Mouse (Mus musculus) MEL (cell line): Measurements from ENCODE around the gene Actr1a. TPM values are rescaled to one million over a fixed set of nuclear protein-coding genes. Genes with fewer than 3 reads are reported as not detected.

Source experiments
- DNase-seq: peaks from one replicate; pipeline ENCODE4 v3.0.0; 2011; ENCODE audit warnings: low read depth, low spot score
- H3K27ac ChIP-seq: 2 replicates; pipeline ENCODE4 v1.5.1; 2012; ENCODE audit warnings: low read depth, mild to moderate bottlenecking, control low read depth, low read length, moderate library complexity; ENCODE audit not compliant: control insufficient read depth
- H3K27me3 ChIP-seq, 2 experiments: fragments of 150-350 bp in 1 of 2; sonication (generic) in 1 of 2; 2 replicates each; pipeline ENCODE4 v1.6.1; 2012; ENCODE audit warnings: low read length in 2 of 2, mild to moderate bottlenecking in 2 of 2, improper control_type of control experiment in 1 of 2, moderate library complexity in 1 of 2; ENCODE audit not compliant: insufficient read depth in 2 of 2, control insufficient read depth in 1 of 2
- H3K36me3 ChIP-seq, 2 experiments: 2 replicates each; pipeline ENCODE4 v1.6.1; 2012 to 2014; ENCODE audit warnings: low read length in 2 of 2, improper control_type of control experiment in 1 of 2, inconsistent platforms in 1 of 2, mild to moderate bottlenecking in 1 of 2; ENCODE audit not compliant: insufficient read depth in 2 of 2, control insufficient read depth in 1 of 2
- H3K4me1 ChIP-seq, 2 experiments: fragments of 150-350 bp in 1 of 2; sonication (generic) in 1 of 2; 2 replicates each; pipeline ENCODE4 v1.6.1; 2012; ENCODE audit warnings: low read length in 2 of 2, improper control_type of control experiment in 1 of 2, mild to moderate bottlenecking in 1 of 2; ENCODE audit not compliant: insufficient read depth in 2 of 2, control insufficient read depth in 1 of 2
- H3K4me3 ChIP-seq, 2 experiments: fragments of 150-350 bp in 1 of 2; sonication (generic) in 1 of 2; 2 replicates each; pipeline ENCODE4 v1.5.1; 2012; ENCODE audit warnings: low read depth in 2 of 2, low read length in 2 of 2, mild to moderate bottlenecking in 2 of 2, moderate library complexity in 2 of 2, control low read depth in 1 of 2, improper control_type of control experiment in 1 of 2; ENCODE audit not compliant: control insufficient read depth in 1 of 2, insufficient read depth in 1 of 2
- H3K79me2 ChIP-seq: 2 replicates; pipeline ENCODE4 v1.6.1; 2012; ENCODE audit warnings: mild to moderate bottlenecking, low read length, moderate library complexity; ENCODE audit not compliant: control insufficient read depth, poor library complexity, insufficient read depth
- H3K9ac ChIP-seq: 2 replicates; pipeline ENCODE4 v1.6.1; 2012; ENCODE audit warnings: low read depth, mild to moderate bottlenecking, control low read depth, low read length, moderate library complexity; ENCODE audit not compliant: control insufficient read depth, poor library complexity, severe bottlenecking
- H3K9me3 ChIP-seq: fragments of 150-350 bp; sonication (generic); replicated peaks from 2 replicates; pipeline ENCODE4 v1.6.1; 2012; ENCODE audit warnings: mild to moderate bottlenecking, low read length, improper control_type of control experiment, moderate library complexity; ENCODE audit not compliant: insufficient read depth
- BHLHE40 ChIP-seq: IDR thresholded peaks from 2 replicates; pipeline ENCODE4 v1.6.1; 2012; ENCODE audit warnings: low read depth, mild to moderate bottlenecking, inconsistent platforms, low read length, improper control_type of control experiment, borderline replicate concordance
- CHD1 ChIP-seq: IDR thresholded peaks from 2 replicates; pipeline ENCODE4 v1.6.1; 2012; ENCODE audit warnings: low read depth, mild to moderate bottlenecking, inconsistent platforms, low read length, improper control_type of control experiment
- CTCF ChIP-seq, 3 experiments: IDR thresholded peaks in 2 of 3; conservative IDR thresholded peaks in 1 of 3; 2 replicates each; pipeline ENCODE4 v1.5.1; 2011 to 2012; ENCODE audit warnings: low read length in 3 of 3, low read depth in 2 of 3, mild to moderate bottlenecking in 2 of 3, improper control_type of control experiment in 1 of 3, inconsistent platforms in 1 of 3, mixed read lengths in 1 of 3, moderate library complexity in 1 of 3; ENCODE audit not compliant: control insufficient read depth in 1 of 3, insufficient read depth in 1 of 3, poor library complexity in 1 of 3, severe bottlenecking in 1 of 3
- ELF1 ChIP-seq: IDR thresholded peaks from 2 replicates; pipeline ENCODE4 v1.6.1; 2014; ENCODE audit warnings: low read depth, mild to moderate bottlenecking, inconsistent platforms, low read length, improper control_type of control experiment, moderate library complexity
- JUND ChIP-seq: IDR thresholded peaks from 2 replicates; pipeline ENCODE4 v1.6.1; 2011; ENCODE audit warnings: low read depth, mild to moderate bottlenecking, improper control_type of control experiment, low read length
- KAT2A ChIP-seq: conservative IDR thresholded peaks from 2 replicates; pipeline ENCODE4 v1.6.1; 2012; ENCODE audit warnings: low read depth, low read length, improper control_type of control experiment, inconsistent platforms
- MAX ChIP-seq: IDR thresholded peaks from 2 replicates; pipeline ENCODE4 v1.6.1; 2011; ENCODE audit warnings: low read length, improper control_type of control experiment
- MAZ ChIP-seq: IDR thresholded peaks from 2 replicates; pipeline ENCODE4 v1.6.1; 2012; ENCODE audit warnings: low read depth, mild to moderate bottlenecking, inconsistent platforms, low read length, improper control_type of control experiment
- MEF2A ChIP-seq: IDR thresholded peaks from 2 replicates; pipeline ENCODE4 v1.6.1; 2014; ENCODE audit warnings: low read depth, mild to moderate bottlenecking, inconsistent platforms, low read length, improper control_type of control experiment; ENCODE audit not compliant: poor library complexity, insufficient replicate concordance, severe bottlenecking; ENCODE audit errors: extremely low read depth
- MXI1 ChIP-seq: IDR thresholded peaks from 2 replicates; pipeline ENCODE4 v1.6.1; 2011; ENCODE audit warnings: mild to moderate bottlenecking, low read depth, low read length, improper control_type of control experiment
- MYC ChIP-seq: IDR thresholded peaks from 2 replicates; pipeline ENCODE4 v1.6.1; 2011; ENCODE audit warnings: low read depth, mild to moderate bottlenecking, low read length, improper control_type of control experiment, moderate library complexity
- NRF1 ChIP-seq: IDR thresholded peaks from 2 replicates; pipeline ENCODE4 v1.6.1; 2014; ENCODE audit warnings: low read depth, mild to moderate bottlenecking, inconsistent platforms, low read length, improper control_type of control experiment, moderate library complexity; ENCODE audit not compliant: poor library complexity, insufficient read depth, severe bottlenecking
- POLR2AphosphoS5 ChIP-seq: IDR thresholded peaks from 2 replicates; pipeline ENCODE4 v1.6.1; 2012; ENCODE audit warnings: low read depth, borderline replicate concordance, mild to moderate bottlenecking, inconsistent platforms, low read length, moderate library complexity, mixed read lengths
- RAD21 ChIP-seq: IDR thresholded peaks from 2 replicates; pipeline ENCODE4 v1.6.1; 2011; ENCODE audit warnings: mild to moderate bottlenecking, low read depth, low read length, improper control_type of control experiment
- RCOR1 ChIP-seq: IDR thresholded peaks from 2 replicates; pipeline ENCODE4 v1.6.1; 2012; ENCODE audit warnings: low read depth, mild to moderate bottlenecking, inconsistent platforms, low read length, improper control_type of control experiment
- SIN3A ChIP-seq: IDR thresholded peaks from 2 replicates; pipeline ENCODE4 v1.6.1; 2012; ENCODE audit warnings: low read length, improper control_type of control experiment, inconsistent platforms
- SMC3 ChIP-seq: IDR thresholded peaks from 2 replicates; pipeline ENCODE4 v1.6.1; 2011; ENCODE audit warnings: low read depth, low read length, improper control_type of control experiment
- TAL1 ChIP-seq: IDR thresholded peaks from 2 replicates; pipeline ENCODE4 v1.6.1; 2012; ENCODE audit warnings: mild to moderate bottlenecking, inconsistent platforms, low read length, moderate library complexity, mixed read lengths
- TBP ChIP-seq: IDR thresholded peaks from 2 replicates; pipeline ENCODE4 v1.8.0; 2011; ENCODE audit warnings: low read depth, low read length, improper control_type of control experiment
- USF1 ChIP-seq: IDR thresholded peaks from 2 replicates; pipeline ENCODE4 v1.6.1; 2014; ENCODE audit warnings: low read depth, mild to moderate bottlenecking, inconsistent platforms, low read length, improper control_type of control experiment, moderate library complexity
- USF2 ChIP-seq, 2 experiments: IDR thresholded peaks; 2 replicates each; pipeline ENCODE4 v1.6.1; 2011 to 2012; ENCODE audit warnings: improper control_type of control experiment in 2 of 2, low read length in 2 of 2, borderline replicate concordance in 1 of 2, inconsistent platforms in 1 of 2, low read depth in 1 of 2, mild to moderate bottlenecking in 1 of 2; ENCODE audit not compliant: insufficient read depth in 1 of 2
- ZC3H11A ChIP-seq: IDR thresholded peaks from 2 replicates; pipeline ENCODE4 v1.6.1; 2012; ENCODE audit warnings: low read depth, mild to moderate bottlenecking, inconsistent platforms, low read length, improper control_type of control experiment
- ZKSCAN1 ChIP-seq: IDR thresholded peaks from 2 replicates; pipeline ENCODE4 v1.6.1; 2012; ENCODE audit warnings: low read depth, mild to moderate bottlenecking, inconsistent platforms, low read length, improper control_type of control experiment, moderate library complexity
- ZMIZ1 ChIP-seq: IDR thresholded peaks from 2 replicates; pipeline ENCODE4 v1.6.1; 2012; ENCODE audit warnings: low read depth, mild to moderate bottlenecking, inconsistent platforms, low read length, improper control_type of control experiment, moderate library complexity
- polyA plus RNA-seq, 2 experiments: library from polyadenylated mRNA; stranded (reverse) in 1 of 2; unstranded in 1 of 2; fragments of >175 nt in 1 of 2; fragments of >200 nt in 1 of 2; gene quantifications; 2 replicates each; pipeline versions ENCODE4 v1.2.1 to v1.2.4; 2012; ENCODE audit warnings: low replicate concordance in 2 of 2, low read depth in 1 of 2; ENCODE audit not compliant: insufficient read length in 2 of 2, insufficient read depth in 1 of 2, missing spikeins in 1 of 2
- total RNA-seq: library from RNA; depleted of rRNA; stranded (reverse); fragments of 300-350 nt; gene quantifications from 2 replicates; pipeline ENCODE4 v1.2.3, GENCODE M21; 2012

The Actr1a gene
- total and polyA plus RNA-seq, 3 experiments: 140 to 530 (median 193) TPM

DNA sequence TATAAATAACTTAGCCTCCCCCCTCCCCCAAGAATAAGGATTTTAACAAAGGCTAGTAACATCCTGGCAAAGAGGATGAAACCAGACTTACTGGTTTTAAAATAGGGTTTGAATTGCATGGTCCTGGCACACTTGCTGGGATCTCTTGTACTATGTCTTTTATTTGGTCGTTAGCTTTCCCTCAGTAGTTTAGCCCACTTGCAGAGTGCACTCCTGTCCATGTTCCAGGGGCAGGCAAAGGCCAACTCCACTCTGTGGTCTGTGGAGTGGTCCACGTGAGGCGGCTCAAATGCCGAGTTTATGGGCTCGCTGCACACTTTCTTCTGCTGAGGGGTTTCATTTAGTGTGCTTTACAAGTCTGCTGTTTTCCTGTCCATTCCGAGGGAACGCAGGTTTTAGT, 4.3 kb upstream of the Actr1a start:
- no peaks in the 10 kb centered on the region for H3K9me3 ChIP-seq
- no peak for TF ChIP-seq SMC3
- TF ChIP-seq USF1: no peak
- TF ChIP-seq MXI1: no peak
- TF ChIP-seq MAZ: no peak
- TF ChIP-seq USF2 (IDR thresholded peaks at IDR 0.05; ENCODE audit: borderline replicate concordance in 1 of 2, insufficient read depth in 1 of 2, low read depth in 1 of 2, low read length in 2 of 2): no peak
- no peak for TF ChIP-seq POLR2AphosphoS5
- TF ChIP-seq TBP: no peak
- TF ChIP-seq ELF1: no peak
- TF ChIP-seq ZKSCAN1: no peak
- no peak for TF ChIP-seq MAX
- TF ChIP-seq SIN3A: no peak
- no peak for TF ChIP-seq ZC3H11A
- no peak for TF ChIP-seq BHLHE40
- no peak for TF ChIP-seq TAL1
- TF ChIP-seq CTCF (IDR thresholded peaks at IDR 0.05 in 2 of 3, conservative IDR thresholded peaks at IDR 0.05 in 1 of 3; ENCODE audit: control insufficient read depth in 1 of 3, insufficient read depth in 1 of 3, low read depth in 2 of 3, low read length in 3 of 3, poor library complexity in 1 of 3, severe bottlenecking in 1 of 3): no peak
- TF ChIP-seq, all 39 proteins: peak for 0
- Histone ChIP-seq H3K36me3 (peaks cover 6 to 8% of the 10 kb centered on the region in 2 experiments), H3K4me1 (peaks cover 0 to 7% of the 10 kb centered on the region in 2 experiments; a peak in 2 of 4 replicates), H3K4me3 (no peak overlapping the region), H3K27ac (no peak overlapping the region), H3K27me3 (no peaks in the 10 kb centered on the region), H3K9ac (no peak overlapping the region), H3K79me2 (peaks cover 22% of the 10 kb centered on the region)
- DNase-seq: no peak

DNA sequence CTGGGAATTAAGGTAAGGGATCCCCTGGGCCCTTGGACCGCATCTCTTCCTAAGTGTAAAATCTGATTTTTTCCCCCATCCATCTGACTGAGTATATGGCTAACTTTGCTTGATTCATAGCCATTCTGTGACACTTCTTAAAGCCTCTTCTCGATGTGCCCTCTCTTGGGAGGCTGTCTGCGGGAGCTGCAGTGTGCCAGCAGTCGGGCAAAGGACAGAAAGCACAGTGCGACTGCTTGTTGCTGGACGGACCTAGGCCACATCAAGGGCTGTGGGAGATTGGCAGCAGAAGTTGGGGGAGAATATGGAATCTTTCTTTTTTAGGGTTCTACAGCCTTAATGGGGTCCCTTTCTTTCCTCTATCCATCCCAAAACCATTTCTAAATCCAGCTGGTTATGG, 3.8 kb upstream of the Actr1a start:
- H3K4me1 ChIP-seq: peaks cover 0 to 10% of the 10 kb centered on the region in 2 experiments; a peak in 2 of 4 replicates
- no peak for DNase-seq
- no peaks in the 10 kb centered on the region for H3K9me3 ChIP-seq
- H3K36me3 ChIP-seq: peaks cover 7 to 8% of the 10 kb centered on the region in 2 experiments
- TF ChIP-seq JUND (no peak), KAT2A (no peak), RCOR1 (no peak), MEF2A (no peak), USF2 (IDR thresholded peaks at IDR 0.05; ENCODE audit: borderline replicate concordance in 1 of 2, insufficient read depth in 1 of 2, low read depth in 1 of 2, low read length in 2 of 2) (no peak), MYC (no peak), CHD1 (no peak), RAD21 (no peak), ZC3H11A (no peak), TAL1 (no peak), CTCF (IDR thresholded peaks at IDR 0.05 in 2 of 3, conservative IDR thresholded peaks at IDR 0.05 in 1 of 3; ENCODE audit: control insufficient read depth in 1 of 3, insufficient read depth in 1 of 3, low read depth in 2 of 3, low read length in 3 of 3, poor library complexity in 1 of 3, severe bottlenecking in 1 of 3) (no peak), ZMIZ1 (no peak), MAZ (no peak), NRF1 (no peak)
- no peak overlapping the region for H3K4me3 ChIP-seq
- H3K79me2 ChIP-seq: peaks cover 27% of the 10 kb centered on the region
- H3K27me3 ChIP-seq: no peaks in the 10 kb centered on the region
- H3K27ac ChIP-seq: no peak overlapping the region
- no peak overlapping the region for H3K9ac ChIP-seq
